Mouse (Mus musculus): ENCODE results near the gene Orai1. TPM values are rescaled to one million over a fixed set of nuclear protein-coding genes. Genes with fewer than 3 reads are reported as not detected.

The Orai1 gene
- polyA plus RNA-seq, 1 experiment from 2014 or later = 11.5 TPM

GRCm38 (mm10) chr5:122988021-122988751, 26.7 kb upstream of the Orai1 start:
- Histone ChIP-seq H3K36me3 (peaks cover 19% of the 10 kb centered on the region), H3K4me1 (peaks cover 69% of the 10 kb centered on the region), H3K27me3 (ENCODE audit: low read depth, poor library complexity, severe bottlenecking) (no peaks in the 10 kb centered on the region), H3K27ac (peak overlapping the region; percentile 98), H3K9me3 (replicated peaks) (no peaks in the 10 kb centered on the region), H3K4me3 (peak overlapping the region; percentile 88)
- peak; percentile 76 for DNase-seq (ENCODE audit: low spot score)
- WGBS = under 1% methylated on average over 41 of the region's 41 CpGs

GRCm38 (mm10) chr5:122989001-122989525, 25.8 kb upstream of the Orai1 start:
- Histone ChIP-seq H3K9me3 (replicated peaks) (no peaks in the 10 kb centered on the region), H3K36me3 (peaks cover 11% of the 10 kb centered on the region), H3K4me3 (peak overlapping the region; percentile 88), H3K27ac (peak overlapping the region; percentile 98), H3K4me1 (peaks cover 76% of the 10 kb centered on the region), H3K27me3 (ENCODE audit: low read depth, poor library complexity, severe bottlenecking) (no peaks in the 10 kb centered on the region)
- WGBS = under 1% methylated on average over 39 of the region's 39 CpGs
- peak; percentile 82 for DNase-seq (ENCODE audit: low spot score)

GRCm38 (mm10) chr5:122989551-122990330, 25.1 kb upstream of the Orai1 start, which contains the start of gene Kdm2b:
TSS of gene Kdm2b (minus strand) at chr5:122989823.
- no peak for DNase-seq (ENCODE audit: low spot score)
- Histone ChIP-seq H3K36me3 (peaks cover 5% of the 10 kb centered on the region), H3K9me3 (replicated peaks) (no peaks in the 10 kb centered on the region), H3K27ac (peak within 1 kb of the TSS; percentile 98), H3K27me3 (ENCODE audit: low read depth, poor library complexity, severe bottlenecking) (no peaks in the 10 kb centered on the region), H3K4me1 (peaks cover 82% of the 10 kb centered on the region), H3K4me3 (peak within 1 kb of the TSS; percentile 88)
- 1% methylated on average over 15 of the region's 15 CpGs for WGBS

DNA sequence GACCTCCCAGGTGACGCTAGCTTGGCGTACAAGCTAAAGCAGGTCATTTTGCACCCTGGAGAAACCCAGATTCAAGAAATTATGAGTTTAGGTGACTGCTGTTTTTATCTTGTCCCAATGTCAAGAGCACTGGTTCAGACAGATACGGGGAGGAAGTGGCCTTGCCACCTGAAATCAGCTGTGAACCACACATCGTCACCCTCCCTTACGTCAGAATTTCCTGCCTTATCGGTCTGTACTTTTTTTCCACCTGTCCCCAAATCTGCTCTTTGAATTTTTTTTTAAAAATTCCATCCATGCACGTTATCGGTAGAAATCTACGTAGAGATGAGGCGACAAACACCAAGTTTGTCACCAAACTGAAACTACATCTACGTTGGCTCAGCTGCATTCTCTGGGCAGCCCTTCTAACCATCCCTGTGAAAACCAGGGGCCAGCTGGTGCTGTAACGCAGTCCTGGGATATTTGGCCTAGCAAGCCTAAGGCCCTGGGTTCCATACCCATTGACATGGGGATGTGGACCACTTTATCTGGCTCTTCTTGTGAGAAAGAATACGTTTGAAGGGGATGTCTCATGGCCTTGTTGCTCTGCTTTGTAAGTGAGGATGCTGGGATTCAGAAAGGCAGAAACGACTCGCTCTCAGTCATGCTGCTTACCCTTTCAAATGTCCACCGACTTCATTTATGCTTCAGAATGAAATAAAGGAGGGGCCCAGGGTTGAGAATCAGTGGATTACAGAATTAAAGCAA, 24.3 kb upstream of the Orai1 start:
- Histone ChIP-seq H3K4me3 (peak overlapping the region; percentile 88), H3K4me1 (peaks cover 80% of the 10 kb centered on the region), H3K27ac (peak overlapping the region; percentile 98), H3K9me3 (replicated peaks) (no peaks in the 10 kb centered on the region), H3K36me3 (0 out of 2 replicates have a peak, but pooled peaks cover under 1% of the 10 kb centered on the region), H3K27me3 (ENCODE audit: low read depth, poor library complexity, severe bottlenecking) (no peaks in the 10 kb centered on the region)
- no peak for DNase-seq (ENCODE audit: low spot score)
- WGBS = 5% methylated on average over 16 of the region's 16 CpGs

- no peaks in the 10 kb centered on the region for H3K27me3 ChIP-seq (ENCODE audit: low read depth, poor library complexity, severe bottlenecking)
- peaks cover 71% of the 10 kb centered on the region for H3K4me1 ChIP-seq
- H3K36me3 ChIP-seq = peaks cover 5% of the 10 kb centered on the region; the same call in 1 of the 2 replicates
- peak overlapping the region; percentile 88 for H3K4me3 ChIP-seq
- peak overlapping the region; percentile 98 for H3K27ac ChIP-seq
- H3K9me3 ChIP-seq (replicated peaks) = no peaks in the 10 kb centered on the region
- WGBS = 22% methylated on average over 5 of the region's 5 CpGs
- no peak for DNase-seq (ENCODE audit: low spot score)
These were observed 23.4 kb upstream of the Orai1 start for GRCm38 (mm10) chr5:122991350-122992004.

DNA sequence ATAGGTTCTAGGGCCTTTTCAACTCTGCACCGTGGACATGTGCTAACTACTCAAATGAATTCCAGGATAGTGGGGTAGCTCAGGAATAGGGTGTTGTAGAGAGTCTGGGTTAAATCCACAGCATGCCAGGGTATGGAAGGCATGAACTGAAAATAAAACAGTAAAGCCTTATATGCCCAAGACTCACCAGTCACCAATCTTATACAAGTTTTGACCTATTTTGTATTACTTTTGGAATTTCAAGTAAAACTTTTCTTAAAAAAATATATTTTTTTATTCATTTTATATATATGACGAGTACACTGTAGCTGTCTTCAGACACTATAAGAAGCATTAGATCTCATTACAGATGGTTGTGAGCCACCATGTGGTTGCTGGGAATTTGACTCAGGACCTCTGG, 21.1 kb upstream of the Orai1 start:
- H3K27me3 ChIP-seq (ENCODE audit: low read depth, poor library complexity, severe bottlenecking) = no peaks in the 10 kb centered on the region
- H3K4me3 ChIP-seq = peak overlapping the region; percentile 16
- H3K27ac ChIP-seq = peak overlapping the region; percentile 82
- H3K4me1 ChIP-seq = peaks cover 54% of the 10 kb centered on the region
- no peaks in the 10 kb centered on the region for H3K9me3 ChIP-seq (replicated peaks)
- 41% methylated on average over 2 of the region's 2 CpGs for WGBS
- peaks cover 20% of the 10 kb centered on the region for H3K36me3 ChIP-seq
- DNase-seq (ENCODE audit: low spot score) = no peak

DNA sequence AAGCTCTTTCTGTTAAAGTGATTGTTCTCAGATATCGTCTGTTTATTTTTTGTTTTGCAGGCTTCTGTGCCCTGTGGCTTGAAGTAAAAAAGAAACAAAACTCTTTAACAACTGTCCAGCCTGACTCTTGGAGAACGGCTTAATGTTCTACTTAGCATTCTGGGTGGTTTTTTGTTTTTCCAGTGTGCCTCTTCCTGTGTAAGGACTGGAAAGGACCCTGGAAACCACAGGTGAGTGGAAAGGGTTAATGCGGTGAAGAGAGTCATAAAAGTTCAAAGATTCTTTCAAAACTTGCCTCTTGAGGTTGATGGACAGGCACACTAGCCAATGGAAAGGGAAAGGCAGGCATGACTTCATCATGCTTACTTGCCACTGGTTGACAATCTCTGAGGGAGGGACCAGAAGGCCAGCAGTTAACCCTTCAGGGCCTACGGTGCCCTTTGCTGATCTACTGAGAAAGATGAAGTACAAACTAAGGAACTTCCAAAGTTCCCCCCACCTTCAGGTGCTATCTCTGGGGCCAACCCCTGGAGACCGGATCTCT, 20.5 kb upstream of the Orai1 start:
- peaks cover 20% of the 10 kb centered on the region for H3K36me3 ChIP-seq
- H3K27me3 ChIP-seq (ENCODE audit: low read depth, poor library complexity, severe bottlenecking) = no peaks in the 10 kb centered on the region
- H3K9me3 ChIP-seq (replicated peaks) = no peaks in the 10 kb centered on the region
- peak overlapping the region; percentile 16 for H3K4me3 ChIP-seq
- WGBS = 8% methylated on average over 5 of the region's 5 CpGs
- peaks cover 50% of the 10 kb centered on the region for H3K4me1 ChIP-seq
- DNase-seq (ENCODE audit: low spot score) = peak; percentile 89
- peak overlapping the region; percentile 82 for H3K27ac ChIP-seq

GRCm38 (mm10) chr5:122994910-122995309, 20.0 kb upstream of the Orai1 start:
- H3K9me3 ChIP-seq (replicated peaks) = no peaks in the 10 kb centered on the region
- 0% methylated on average over 1 of the region's 1 CpGs for WGBS

DNA sequence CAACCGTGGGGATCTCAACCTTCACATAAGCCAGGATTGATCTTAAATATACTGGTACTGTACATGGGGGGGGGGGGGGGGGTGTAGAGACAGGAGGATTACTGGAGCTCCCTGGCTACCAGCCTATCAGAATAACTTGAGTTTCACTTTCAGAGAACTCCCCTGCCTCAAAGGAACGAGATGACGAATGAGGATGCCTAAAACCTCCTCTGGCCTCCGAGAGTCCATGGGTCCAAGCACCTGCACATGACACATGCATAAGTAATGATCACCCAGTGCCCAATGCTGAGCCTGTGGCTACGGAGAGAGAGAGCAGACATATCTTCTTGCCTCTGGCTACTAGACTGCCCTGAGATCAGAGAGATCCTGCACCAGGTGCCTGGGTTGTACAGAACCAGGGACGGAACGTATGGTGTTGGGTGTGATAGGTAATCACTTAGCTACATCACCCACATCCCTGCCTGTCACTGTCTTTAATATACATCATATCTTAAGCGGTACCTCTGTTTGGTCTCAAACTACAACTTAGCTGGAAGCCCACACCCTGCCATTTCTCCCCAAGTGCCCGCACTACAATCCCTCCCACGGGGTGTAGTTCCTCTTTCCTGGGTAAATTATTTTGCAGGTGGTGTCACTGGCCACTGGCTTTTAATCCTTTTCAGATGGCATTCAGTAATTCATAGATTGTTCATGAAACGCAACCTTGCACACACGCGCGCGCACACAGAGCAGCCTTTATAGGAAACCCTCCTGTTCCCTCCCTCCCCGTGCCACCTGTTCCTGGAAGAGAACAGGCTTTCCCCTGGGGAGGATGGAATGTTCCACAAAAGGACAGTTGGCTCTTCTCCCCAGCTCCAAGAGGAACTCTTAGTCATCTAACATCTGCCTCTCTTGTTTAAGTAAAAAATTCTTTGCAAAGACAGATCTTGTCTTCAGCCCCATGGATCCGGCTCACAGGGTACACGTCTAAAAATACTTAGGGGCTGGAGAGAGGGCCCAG, 17.4 kb upstream of the Orai1 start:
- H3K4me1 ChIP-seq = peaks cover 23% of the 10 kb centered on the region
- no peaks in the 10 kb centered on the region for H3K27me3 ChIP-seq (ENCODE audit: low read depth, poor library complexity, severe bottlenecking)
- no peak for DNase-seq (ENCODE audit: low spot score)
- peaks cover 20% of the 10 kb centered on the region for H3K36me3 ChIP-seq
- H3K27ac ChIP-seq = no peak overlapping the region
- WGBS = 94% methylated on average over 18 of the region's 18 CpGs
- H3K4me3 ChIP-seq = no peak overlapping the region
- no peaks in the 10 kb centered on the region for H3K9me3 ChIP-seq (replicated peaks)

More at GRCm38 (mm10) chr5:122994910-122995309, 20.0 kb upstream of the Orai1 start:
- peaks cover 44% of the 10 kb centered on the region for H3K4me1 ChIP-seq
- DNase-seq (ENCODE audit: low spot score) = no peak
- H3K27ac ChIP-seq = peak overlapping the region; percentile 82
- peaks cover 20% of the 10 kb centered on the region for H3K36me3 ChIP-seq
- H3K4me3 ChIP-seq = peak overlapping the region; percentile 16
- H3K27me3 ChIP-seq (ENCODE audit: low read depth, poor library complexity, severe bottlenecking) = no peaks in the 10 kb centered on the region

- Histone ChIP-seq H3K27ac (no peak overlapping the region), H3K4me3 (no peak overlapping the region), H3K27me3 (ENCODE audit: low read depth, poor library complexity, severe bottlenecking) (no peaks in the 10 kb centered on the region), H3K36me3 (peaks cover 17% of the 10 kb centered on the region), H3K4me1 (peaks cover 2% of the 10 kb centered on the region; the same call in 1 of the 2 replicates), H3K9me3 (replicated peaks) (no peaks in the 10 kb centered on the region)
- WGBS = 76% methylated on average over 1 of the region's 1 CpGs
- no peak for DNase-seq (ENCODE audit: low spot score)
These were observed 14.0 kb upstream of the Orai1 start for GRCm38 (mm10) chr5:123000901-123001300.
